10 mouse cellular contexts compared by ENCODE assay signal in the genomic region with DNA sequence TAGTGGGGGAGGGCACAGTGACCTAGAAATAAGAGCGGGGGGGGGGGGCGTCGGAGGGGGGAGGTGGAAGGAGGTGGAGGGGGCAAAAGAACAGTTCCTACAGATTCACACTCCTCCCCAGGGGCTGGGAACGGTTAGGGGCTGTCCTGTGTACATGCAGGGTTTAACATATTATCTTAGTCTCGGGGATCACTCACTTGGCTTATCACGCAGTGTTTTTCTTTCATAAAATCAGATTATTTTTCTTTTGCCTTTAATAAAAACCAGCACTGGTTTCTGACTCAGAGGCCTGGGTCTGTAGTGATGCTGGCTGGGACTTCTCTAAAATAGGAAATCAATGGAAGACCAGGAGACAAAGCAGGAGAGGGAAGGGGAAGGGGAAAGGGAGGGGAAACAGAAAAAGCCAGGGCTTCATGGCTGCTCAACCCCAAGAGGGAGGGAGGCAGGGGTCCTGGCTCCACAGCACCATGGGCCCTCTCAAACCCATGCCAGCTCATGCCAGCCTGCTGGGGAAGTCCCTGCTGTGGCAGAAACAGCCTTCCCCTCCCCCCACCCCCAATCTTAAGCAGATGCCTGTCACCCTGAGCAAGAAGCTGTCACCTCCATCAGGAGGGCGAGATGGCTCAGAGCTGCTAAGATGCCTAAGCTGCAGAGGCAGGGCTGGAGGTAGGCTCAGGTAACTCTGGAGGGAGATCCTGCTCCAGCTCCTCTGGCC.
DNase-seq lines count a peak whose midpoint lies in the region; ATAC-seq and TF ChIP-seq lines count a peak whose summit lies in the region.
"Had no signal": no experiment of that assay in that cellular context is flagged by ENCODE, and none has a peak within 500 bp of the region (broad histone marks: within the 10 kb centered on the region; RNA-seq: fewer than 3 reads in every experiment).

No protein-coding gene starts in this region.

- H3K4me1 ChIP-seq in forebrain, embryonic 15.5 days, result peaks cover 45% of the 10 kb centered on the region
- H3K4me1 ChIP-seq in midbrain, embryonic 10.5 days, result peaks cover 63% of the 10 kb centered on the region
- no peaks in the 10 kb centered on the region for H3K4me1 ChIP-seq in lung, postnatal 0 days (ENCODE audit: insufficient read depth, low read depth, low read length)

- 0 out of 2 replicates have a peak, but pooled peaks have one; percentile 33 for ATAC-seq in forebrain, embryonic 15.5 days (replicated peaks)
- ATAC-seq in lung, postnatal 0 days, result no peak

- H3K4me2 ChIP-seq in forebrain, embryonic 15.5 days (replicated peaks), result no peak overlapping the region
- no peak overlapping the region for H3K4me2 ChIP-seq in lung, postnatal 0 days (replicated peaks; ENCODE audit: low read depth, low read length)

- WGBS in forebrain, embryonic 15.5 days, result 17% methylated on average over 7 of the region's 7 CpGs
- 15% methylated on average over 7 of the region's 7 CpGs for WGBS in midbrain, embryonic 10.5 days
- 19% methylated on average over 6 of the region's 7 CpGs for WGBS in lung, postnatal 0 days

- H3K4me3 ChIP-seq in forebrain, embryonic 15.5 days, result no peak overlapping the region
- no peak overlapping the region for H3K4me3 ChIP-seq in midbrain, embryonic 10.5 days
- H3K4me3 ChIP-seq in lung, postnatal 0 days (ENCODE audit: low read depth, low read length), result no peak overlapping the region

- H3K9me3 ChIP-seq in forebrain, embryonic 15.5 days, result no peaks in the 10 kb centered on the region
- no peaks in the 10 kb centered on the region for H3K9me3 ChIP-seq in midbrain, embryonic 10.5 days (replicated peaks)
- no peaks in the 10 kb centered on the region for H3K9me3 ChIP-seq in lung, postnatal 0 days (ENCODE audit: low read length)

- no peaks in the 10 kb centered on the region for H3K36me3 ChIP-seq in forebrain, embryonic 15.5 days
- no peaks in the 10 kb centered on the region for H3K36me3 ChIP-seq in midbrain, embryonic 10.5 days
- no peaks in the 10 kb centered on the region for H3K36me3 ChIP-seq in lung, postnatal 0 days (ENCODE audit: insufficient read depth, low read length)

- DNase-seq in A20 (ENCODE audit: low read depth, low spot score), result peak; percentile 89
- DNase-seq in NIH3T3 (ENCODE audit: low read depth), result peak; percentile 46
- DNase-seq in midbrain, embryonic 10.5 days (ENCODE audit: low spot score), result peak; percentile 38
- no peak for DNase-seq in lung, postnatal 0 days (ENCODE audit: low spot score)
- no peak for DNase-seq in layer of hippocampus, postnatal 14 days (ENCODE audit: low spot score in 2 of 2)
- DNase-seq in testis, postnatal 10 days (ENCODE audit: low spot score), result no peak
- DNase-seq: kidney, adult 2 months; left cerebral cortex, postnatal 4 days; lung, postnatal 4 days had no signal

- H3K9ac ChIP-seq in forebrain, embryonic 15.5 days (replicated peaks), result no peak overlapping the region
- H3K9ac ChIP-seq in lung, postnatal 0 days (replicated peaks; ENCODE audit: low read depth), result no peak overlapping the region

- no peak for TF ChIP-seq EP300 in lung, postnatal 0 days (IDR thresholded peaks at IDR 0.05)

- peak overlapping the region; percentile 71 for H3K27ac ChIP-seq in forebrain, embryonic 15.5 days (replicated peaks)
- H3K27ac ChIP-seq in midbrain, embryonic 10.5 days (replicated peaks), result peak overlapping the region; percentile 83
- H3K27ac ChIP-seq in lung, postnatal 0 days (ENCODE audit: low read length), result no peak overlapping the region

- no peaks in the 10 kb centered on the region for H3K27me3 ChIP-seq in forebrain, embryonic 15.5 days
- H3K27me3 ChIP-seq in midbrain, embryonic 10.5 days (ENCODE audit: low read depth, poor library complexity, severe bottlenecking), result peaks cover 16% of the 10 kb centered on the region
- H3K27me3 ChIP-seq in lung, postnatal 0 days (replicated peaks; ENCODE audit: insufficient read depth, low read length), result no peaks in the 10 kb centered on the region

- no peak for TF ChIP-seq CTCF in lung, postnatal 0 days (IDR thresholded peaks at IDR 0.05)

Comparison
In these comparisons a context has a peak if more than half of its experiments do, and no peak if none do; other contexts are left out.
1. DNase-seq: peak in A20 (single experiment), NIH3T3 (single experiment) and midbrain, embryonic 10.5 days (single experiment); none in lung, postnatal 0 days (single experiment), layer of hippocampus, postnatal 14 days (0 of 2) and testis, postnatal 10 days (single experiment).